Mouse (Mus musculus) G1E (cell line): ENCODE results near the gene Cd34. TPM values are rescaled to one million over a fixed set of nuclear protein-coding genes. Genes with fewer than 3 reads are reported as not detected.
A peak's percentile ranks its signal among the peaks of the same experiment; 100 is the strongest.

Experiments used
- ATAC-seq: 2 replicates; pipeline ENCODE4 v1.8.0; 2016; ENCODE audit warnings: mild to moderate bottlenecking; ENCODE audit not compliant: insufficient number of reproducible peaks, poor library complexity, low FRiP score, severe bottlenecking; ENCODE audit errors: extremely low read depth
- DNase-seq: peaks from one replicate; pipeline ENCODE4 v3.0.0; 2012; ENCODE audit warnings: low spot score
- H3K27me3 ChIP-seq: 2 replicates; pipeline ENCODE4 v1.6.1; 2012; ENCODE audit warnings: mild to moderate bottlenecking, low read length, inconsistent platforms; ENCODE audit not compliant: insufficient read depth
- H3K36me3 ChIP-seq: replicated peaks from 2 replicates; pipeline ENCODE3; 2012; ENCODE audit warnings: mild to moderate bottlenecking, inconsistent platforms
- H3K4me1 ChIP-seq: 2 replicates; pipeline ENCODE4 v1.6.1; 2012; ENCODE audit warnings: low read depth, low read length, inconsistent platforms, mixed read lengths; ENCODE audit not compliant: insufficient read depth
- H3K4me3 ChIP-seq: 2 replicates; pipeline ENCODE4 v1.5.1; 2012; ENCODE audit warnings: low read depth, mild to moderate bottlenecking, inconsistent platforms, low read length, moderate library complexity, mixed read lengths
- H3K9me3 ChIP-seq: replicated peaks from 2 replicates; pipeline ENCODE4 v1.6.1; 2012; ENCODE audit warnings: inconsistent platforms
- CTCF ChIP-seq: IDR thresholded peaks from 2 replicates; pipeline ENCODE4 v1.5.1; 2012; ENCODE audit warnings: low read depth, low read length, inconsistent platforms, mixed read lengths
- GATA1 ChIP-seq: IDR thresholded peaks from 2 replicates; pipeline ENCODE4 v1.6.1; 2012; ENCODE audit warnings: borderline replicate concordance, low read length, inconsistent platforms, mixed read lengths
- GATA2 ChIP-seq: IDR thresholded peaks from 2 replicates; pipeline ENCODE4 v1.6.1; 2012; ENCODE audit warnings: low read depth, low read length, inconsistent platforms, borderline replicate concordance
- POLR2AphosphoS5 ChIP-seq: IDR thresholded peaks from 2 replicates; pipeline ENCODE4 v1.6.1; 2012; ENCODE audit warnings: low read depth, low read length, inconsistent platforms; ENCODE audit not compliant: insufficient replicate concordance
- TAL1 ChIP-seq: conservative IDR thresholded peaks from 2 replicates; pipeline ENCODE4 v1.6.1; 2012; ENCODE audit warnings: low read depth, low read length, inconsistent platforms, mixed read lengths
- polyA plus RNA-seq: library from polyadenylated mRNA; stranded (reverse); fragments of >175 nt; gene quantifications from 2 replicates; pipeline ENCODE4 v1.2.3, GENCODE M21; 2012
- total RNA-seq, 2 experiments: library from RNA; stranded (forward) in 1 of 2; stranded (reverse) in 1 of 2; fragments of 200-1000 nt in 1 of 2; fragments of >200 nt in 1 of 2; fragmentation: Nextera tagmentation in 1 of 2; gene quantifications; 2 replicates each; pipeline ENCODE4 v1.2.3; 2014 to 2017

Cd34 gene
- total RNA-seq (2014; fragmentation: Nextera tagmentation) (0.29 and 0.45 TPM in 2 replicates), total RNA-seq (2017) (0.70 and 0.93 TPM in 2 replicates), polyA plus RNA-seq (0.29 and 0.34 TPM in 2 replicates)

DNA sequence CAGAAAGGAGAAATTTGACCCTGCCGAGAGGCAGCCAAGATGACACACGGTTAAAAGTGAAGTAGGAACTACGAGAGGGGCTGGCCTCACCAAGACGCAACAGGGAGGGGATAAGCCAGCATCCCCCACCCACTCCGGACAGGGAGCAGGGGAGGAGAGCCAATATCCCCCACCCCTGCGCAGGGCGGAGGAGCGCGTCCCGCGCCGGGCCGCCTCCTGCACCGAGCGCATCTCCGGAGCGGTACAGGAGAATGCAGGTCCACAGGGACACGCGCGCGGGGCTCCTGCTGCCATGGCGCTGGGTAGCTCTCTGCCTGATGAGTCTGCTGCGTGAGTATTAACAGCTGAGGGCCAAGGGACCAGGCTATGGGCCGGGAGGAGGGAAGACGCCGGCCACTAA is at the start of gene Cd34:
Gene Cd34 (plus strand): TSS at position 105 of the 400 bp plus-strand sequence.
- peak within 1 kb of the TSS; percentile 23; the same call in 1 of the 2 replicates for H3K4me3 ChIP-seq
- no peaks in the 10 kb centered on the region for H3K9me3 ChIP-seq
- TF ChIP-seq GATA1 (no peak), CTCF (no peak), POLR2AphosphoS5 (no peak), GATA2 (no peak), TAL1 (no peak)
- DNase-seq: no peak
- ATAC-seq: no peak
- H3K4me1 ChIP-seq: peaks cover 9% of the 10 kb centered on the region
- peaks cover 5% of the 10 kb centered on the region for H3K27me3 ChIP-seq
- no peaks in the 10 kb centered on the region for H3K36me3 ChIP-seq

DNA sequence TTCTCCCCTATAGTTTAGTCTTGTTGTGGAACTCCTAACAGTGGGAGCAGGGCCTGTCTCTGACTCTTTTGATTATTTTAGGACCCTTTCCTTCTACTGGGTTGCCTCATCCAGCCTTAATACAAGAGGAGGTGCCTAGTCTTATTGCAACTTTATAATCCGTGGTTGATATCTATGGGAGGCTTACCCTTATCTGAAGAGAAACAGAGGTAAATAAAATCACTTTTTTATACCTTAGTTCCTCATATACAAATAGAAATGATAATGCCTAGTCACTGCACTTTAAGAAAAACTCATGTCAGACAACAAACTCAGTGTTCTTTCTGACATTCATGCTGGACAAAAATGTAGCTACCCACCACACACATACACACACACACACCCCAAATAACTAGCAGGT is 44.1 kb upstream of the Cd34 start:
- DNase-seq (no peak), ATAC-seq (no peak)
- Histone ChIP-seq H3K36me3 (no peaks in the 10 kb centered on the region), H3K9me3 (no peaks in the 10 kb centered on the region), H3K4me3 (no peak overlapping the region), H3K27me3 (no peaks in the 10 kb centered on the region), H3K4me1 (no peaks in the 10 kb centered on the region)
- TF ChIP-seq GATA1 (no peak), GATA2 (no peak), TAL1 (no peak), POLR2AphosphoS5 (no peak), CTCF (no peak)

DNA sequence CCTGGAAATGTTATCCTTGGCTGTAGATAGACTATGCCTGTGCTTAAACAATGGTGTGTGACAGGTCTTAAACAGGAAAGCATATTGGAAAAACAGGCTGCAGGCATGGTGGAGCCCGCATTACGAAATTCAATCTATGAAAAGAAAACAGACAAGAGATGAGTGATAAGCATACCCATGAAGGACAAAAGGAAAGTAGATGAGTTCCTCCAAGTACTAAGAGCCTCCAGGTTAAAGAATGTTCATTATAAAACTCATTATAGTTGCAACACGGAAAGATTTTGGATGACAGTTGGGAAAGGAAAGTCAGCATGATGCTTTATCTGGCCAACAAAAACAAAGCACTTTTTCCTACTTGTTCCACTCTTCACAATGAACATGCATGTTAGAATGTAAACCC is 43.3 kb upstream of the Cd34 start:
- Histone ChIP-seq H3K36me3 (no peaks in the 10 kb centered on the region), H3K4me1 (no peaks in the 10 kb centered on the region), H3K4me3 (no peak overlapping the region), H3K9me3 (no peaks in the 10 kb centered on the region), H3K27me3 (no peaks in the 10 kb centered on the region)
- ATAC-seq (no peak), DNase-seq (no peak)
- no peak for TF ChIP-seq POLR2AphosphoS5
- TF ChIP-seq GATA2: no peak
- TF ChIP-seq CTCF: no peak
- TF ChIP-seq GATA1: no peak
- TF ChIP-seq TAL1: no peak

DNA sequence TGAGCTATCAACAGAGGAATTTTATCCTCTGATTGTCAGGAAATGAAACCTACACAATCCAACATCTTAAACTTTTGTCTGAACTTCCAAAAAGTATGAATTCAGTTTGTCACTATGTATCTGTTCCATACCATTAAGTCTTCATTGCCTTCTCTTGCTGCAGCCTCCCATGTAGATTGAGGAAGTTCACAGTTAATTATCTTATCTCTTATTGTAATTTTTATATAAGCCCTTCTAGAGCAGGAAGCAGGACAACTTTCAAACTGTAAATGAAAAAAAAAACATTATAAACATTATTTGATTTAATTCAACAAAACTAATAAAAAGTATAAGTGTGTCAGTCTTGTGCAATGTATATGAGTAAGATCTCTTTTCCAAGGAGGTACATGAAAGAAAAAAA is 37.5 kb upstream of the Cd34 start:
- H3K9me3 ChIP-seq: no peaks in the 10 kb centered on the region
- H3K27me3 ChIP-seq: no peaks in the 10 kb centered on the region
- TF ChIP-seq POLR2AphosphoS5 (no peak), GATA1 (no peak), GATA2 (no peak), CTCF (no peak), TAL1 (no peak)
- ATAC-seq (no peak), DNase-seq (no peak)
- no peak overlapping the region for H3K4me3 ChIP-seq
- no peaks in the 10 kb centered on the region for H3K4me1 ChIP-seq
- H3K36me3 ChIP-seq: no peaks in the 10 kb centered on the region

DNA sequence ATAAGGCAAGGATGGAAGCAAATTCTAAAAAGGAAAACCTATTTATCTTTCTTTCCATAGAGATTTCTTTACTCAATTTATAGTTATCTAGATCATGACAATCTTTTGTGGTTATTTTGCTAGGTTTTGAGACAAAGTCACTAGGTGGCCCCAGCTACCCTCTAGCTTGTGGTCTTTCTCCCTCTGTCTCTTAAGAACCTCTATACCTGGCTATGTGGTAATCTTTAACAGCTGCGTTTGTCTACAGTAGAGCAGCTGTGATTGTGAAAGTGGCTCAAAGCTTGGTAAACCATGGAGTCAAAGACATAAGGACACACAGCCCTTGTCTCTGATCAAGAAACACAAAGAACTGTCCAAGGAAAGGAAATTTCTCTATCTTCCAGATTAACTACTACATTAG is 36.8 kb upstream of the Cd34 start:
- Histone ChIP-seq H3K9me3 (no peaks in the 10 kb centered on the region), H3K36me3 (no peaks in the 10 kb centered on the region), H3K4me3 (no peak overlapping the region), H3K27me3 (no peaks in the 10 kb centered on the region), H3K4me1 (no peaks in the 10 kb centered on the region)
- DNase-seq (no peak), ATAC-seq (no peak; the same call in 1 of the 2 replicates)
- TF ChIP-seq GATA1: no peak
- TF ChIP-seq GATA2: no peak
- TF ChIP-seq POLR2AphosphoS5: no peak
- no peak for TF ChIP-seq CTCF
- TF ChIP-seq TAL1: no peak

DNA sequence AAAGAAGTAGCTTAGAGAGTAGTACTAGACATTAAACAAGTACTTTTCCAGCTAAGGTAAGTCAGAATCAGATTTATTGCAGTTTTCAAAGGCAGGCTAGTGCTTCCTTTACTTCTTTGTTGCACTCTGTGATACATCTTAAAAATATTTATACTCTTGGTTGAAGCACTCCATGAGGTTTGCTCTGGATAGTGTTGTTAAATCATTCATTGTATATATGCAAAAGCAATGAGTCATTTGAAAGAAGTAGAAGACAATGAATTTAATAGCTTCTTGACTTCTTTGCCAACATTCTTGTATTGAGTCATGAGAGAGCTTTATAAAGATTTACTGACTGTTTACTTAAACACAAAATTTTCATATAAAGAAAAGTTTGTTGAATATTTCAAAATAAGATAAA is 29.7 kb upstream of the Cd34 start:
- H3K4me1 ChIP-seq: no peaks in the 10 kb centered on the region
- no peaks in the 10 kb centered on the region for H3K27me3 ChIP-seq
- no peak for ATAC-seq
- no peaks in the 10 kb centered on the region for H3K9me3 ChIP-seq
- H3K36me3 ChIP-seq: no peaks in the 10 kb centered on the region
- DNase-seq: no peak
- TF ChIP-seq GATA2 (no peak), POLR2AphosphoS5 (no peak), TAL1 (no peak), GATA1 (no peak), CTCF (no peak)
- H3K4me3 ChIP-seq: no peak overlapping the region

DNA sequence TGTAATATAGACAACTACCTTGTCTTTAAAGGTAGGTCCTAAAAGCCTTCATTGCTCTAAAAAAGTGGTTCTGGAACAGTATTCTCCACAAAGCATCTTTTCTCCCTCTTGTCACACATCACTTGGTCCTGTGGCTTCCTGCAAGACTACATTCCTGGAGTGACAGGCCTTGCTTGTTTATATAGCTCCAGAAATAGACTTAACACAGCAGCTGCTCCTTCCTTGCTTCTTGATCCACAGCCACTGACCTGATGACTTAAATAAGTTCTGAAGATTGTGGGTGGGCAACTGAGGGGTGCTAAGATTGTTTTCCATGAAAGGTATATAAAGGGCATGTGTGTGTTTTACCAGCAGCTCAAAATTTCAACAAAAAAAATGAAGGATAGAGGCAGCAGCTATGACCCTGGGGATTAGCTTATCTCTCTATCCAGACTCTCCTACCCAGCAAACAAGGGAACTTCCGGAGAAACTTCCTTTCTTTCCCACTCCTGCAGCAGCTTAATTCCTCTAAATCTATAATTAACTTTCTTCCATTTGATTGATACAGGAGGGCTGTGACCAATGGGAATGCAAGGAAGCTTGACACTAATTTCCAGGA is 12.8 kb upstream of the Cd34 start:
- no peak for DNase-seq
- H3K27me3 ChIP-seq: peaks cover 3% of the 10 kb centered on the region; the same call in 1 of the 2 replicates
- H3K4me1 ChIP-seq: no peaks in the 10 kb centered on the region
- no peaks in the 10 kb centered on the region for H3K36me3 ChIP-seq
- ATAC-seq: no peak
- no peaks in the 10 kb centered on the region for H3K9me3 ChIP-seq
- no peak for TF ChIP-seq POLR2AphosphoS5
- no peak for TF ChIP-seq GATA1
- no peak for TF ChIP-seq GATA2
- no peak for TF ChIP-seq TAL1
- no peak for TF ChIP-seq CTCF
- H3K4me3 ChIP-seq: no peak overlapping the region
